Mouse (Mus musculus) lung, adult 2 months (tissue): Measurements from ENCODE around the gene Specc1.

ENCODE experiments used
- CTCF ChIP-seq: fragments of 200-500 bp; IDR thresholded peaks from 2 replicates; pipeline ENCODE4 v1.5.1; 2011; ENCODE audit warnings: mild to moderate bottlenecking, low read length, control low read depth; ENCODE audit not compliant: insufficient read depth
- POLR2A ChIP-seq: fragments of 200-500 bp; IDR thresholded peaks from 2 replicates; pipeline ENCODE4 v1.6.1; 2011; ENCODE audit warnings: low read depth, mild to moderate bottlenecking, control low read depth, low read length, borderline replicate concordance; ENCODE audit errors: extremely low read depth

DNA sequence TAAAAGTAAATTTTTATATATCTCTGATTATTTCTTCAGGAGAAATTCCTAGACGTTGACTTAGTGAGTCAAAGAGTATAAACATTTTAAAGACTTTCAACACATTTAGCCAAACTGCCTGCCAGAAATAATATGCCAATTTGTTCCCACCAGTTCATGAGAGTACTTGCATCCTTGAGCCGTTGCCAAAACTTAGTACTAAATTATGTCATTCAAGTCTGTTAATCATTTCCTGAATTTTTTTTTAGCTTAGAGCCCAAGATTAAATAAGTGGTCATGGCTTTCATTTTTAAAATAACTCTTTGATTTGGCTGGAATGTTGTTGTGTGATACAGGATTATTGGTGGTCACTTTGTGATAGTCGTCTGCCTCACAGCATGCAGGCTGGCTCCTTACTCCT is 163.3 kb downstream of the Specc1 start:
- TF ChIP-seq CTCF (no peak), POLR2A (no peak)
